Mouse (Mus musculus): ENCODE measurements around the gene 2410004P03Rik.

DNA sequence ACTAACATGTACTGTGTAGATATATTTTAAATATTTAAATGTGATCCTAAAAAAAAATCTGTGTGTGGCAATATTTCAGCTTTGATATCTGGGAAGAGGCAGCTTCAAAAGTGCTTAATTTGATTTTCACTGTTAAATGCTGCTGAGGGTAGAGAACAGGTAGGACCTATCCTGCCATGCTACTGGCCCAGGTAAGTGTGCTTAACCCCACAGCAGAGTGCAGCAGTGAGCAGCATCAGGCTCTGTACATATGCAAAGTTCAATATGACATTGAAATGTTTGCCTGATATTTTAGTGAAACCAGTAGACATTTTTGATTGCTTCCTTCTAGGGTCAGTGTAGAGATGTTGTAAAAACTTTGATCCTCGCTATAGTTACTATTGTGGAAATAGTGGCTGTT, 25.7 kb downstream of the 2410004P03Rik start:
- peak; percentile 52 for TF ChIP-seq CTCF (IDR thresholded peaks at IDR 0.05; ENCODE audit: low read depth)
- TF ChIP-seq EP300 (optimal IDR thresholded peaks at IDR 0.05) = no peak
